Mouse (Mus musculus) liver, embryonic 15.5 days (tissue): ENCODE results near the gene Atxn7l3. TPM values are rescaled to one million over a fixed set of nuclear protein-coding genes. Genes with fewer than 3 reads are reported as not detected.
"Not testable (repeated sequence)": the region's sequence is repeated elsewhere in the genome, so short reads cannot be mapped to it uniquely, and the experiment has no call there.

Experiments used
- ATAC-seq: fragments of 200-750 bp; cut with Nextera tagmentation; 2 replicates; pipeline ENCODE4 v1.8.0; 2017; ENCODE audit warnings: moderate number of reproducible peaks, mild to moderate bottlenecking, moderate library complexity; ENCODE audit not compliant: insufficient read depth
- H3K27ac ChIP-seq: fragments of 300-500 bp; sonication (generic); replicated peaks from 2 replicates; pipeline ENCODE4 v1.5.1; 2015; ENCODE audit warnings: mild to moderate bottlenecking, inconsistent platforms
- H3K27me3 ChIP-seq: fragments of 300-500 bp; sonication (generic); 2 replicates; pipeline ENCODE4 v1.6.1; 2015; ENCODE audit warnings: mild to moderate bottlenecking, inconsistent platforms
- H3K36me3 ChIP-seq: fragments of 300-500 bp; sonication (generic); replicated peaks from 2 replicates; pipeline ENCODE4 v1.6.1; 2015; ENCODE audit warnings: moderate library complexity, mild to moderate bottlenecking, inconsistent platforms
- H3K4me1 ChIP-seq: fragments of 300-500 bp; sonication (generic); replicated peaks from 2 replicates; pipeline ENCODE4 v1.6.1; 2015; ENCODE audit warnings: inconsistent platforms
- H3K4me2 ChIP-seq: fragments of 300-500 bp; sonication (generic); 2 replicates; pipeline ENCODE4 v1.6.1; 2015; ENCODE audit warnings: moderate library complexity, mild to moderate bottlenecking, inconsistent platforms
- H3K4me3 ChIP-seq: fragments of 300-500 bp; sonication (generic); replicated peaks from 2 replicates; pipeline ENCODE4 v1.5.1; 2015; ENCODE audit warnings: mild to moderate bottlenecking, inconsistent platforms
- H3K9ac ChIP-seq: fragments of 300-500 bp; sonication (generic); 2 replicates; pipeline ENCODE4 v1.6.1; 2015; ENCODE audit warnings: moderate library complexity, mild to moderate bottlenecking, inconsistent platforms
- H3K9me3 ChIP-seq: fragments of 300-500 bp; sonication (generic); replicated peaks from 2 replicates; pipeline ENCODE4 v1.6.1; 2016; ENCODE audit warnings: inconsistent platforms
- WGBS: fragments of 180-500 bp; shearing (Covaris S2); methylation state at CpG from one replicate; pipeline ENCODE4 v1.1.7; 2015; ENCODE audit warnings: mixed read lengths; ENCODE audit not compliant: insufficient replicate concordance; 5-methylcytosine and 5-hydroxymethylcytosine counted together
- polyA plus RNA-seq: library from polyadenylated mRNA; unstranded; fragments of >200 nt; fragmentation: Nextera tagmentation; extraction: Ambion mirVana; gene quantifications from 2 replicates; pipeline ENCODE4 v1.2.1, GENCODE M21; 2015

The Atxn7l3 gene
- polyA plus RNA-seq, 1 experiment from 2014 or later, result 3.8 TPM

DNA sequence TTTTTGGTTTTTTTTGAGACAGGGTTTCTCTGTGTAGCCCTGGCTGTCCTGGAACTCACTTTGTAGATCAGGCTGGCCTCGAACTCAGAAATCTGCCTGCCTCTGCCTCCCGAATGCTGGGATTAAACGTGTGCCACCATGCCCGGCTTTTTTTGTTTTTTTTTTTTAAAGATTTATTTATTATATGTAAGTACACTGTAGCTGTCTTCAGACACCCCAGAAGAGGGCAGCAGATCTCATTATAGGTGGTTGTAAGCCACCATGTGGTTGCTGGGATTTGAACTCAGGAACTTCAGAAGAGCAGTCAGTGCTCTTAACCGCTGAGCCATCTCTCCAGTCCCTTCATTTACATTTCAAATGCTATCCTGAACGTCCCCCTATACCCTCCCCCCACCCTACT is 16.2 kb downstream of the Atxn7l3 start:
- 56% methylated on average over 6 of the region's 6 CpGs for WGBS
- not testable (repeated sequence) for H3K9me3 ChIP-seq, H3K36me3 ChIP-seq, H3K27ac ChIP-seq, H3K4me2 ChIP-seq, H3K9ac ChIP-seq, ATAC-seq, H3K4me3 ChIP-seq
- H3K4me1 ChIP-seq, result peaks cover 18% of the 10 kb centered on the region
- H3K27me3 ChIP-seq, result peaks cover 13% of the 10 kb centered on the region; the same call in 1 of the 2 replicates

DNA sequence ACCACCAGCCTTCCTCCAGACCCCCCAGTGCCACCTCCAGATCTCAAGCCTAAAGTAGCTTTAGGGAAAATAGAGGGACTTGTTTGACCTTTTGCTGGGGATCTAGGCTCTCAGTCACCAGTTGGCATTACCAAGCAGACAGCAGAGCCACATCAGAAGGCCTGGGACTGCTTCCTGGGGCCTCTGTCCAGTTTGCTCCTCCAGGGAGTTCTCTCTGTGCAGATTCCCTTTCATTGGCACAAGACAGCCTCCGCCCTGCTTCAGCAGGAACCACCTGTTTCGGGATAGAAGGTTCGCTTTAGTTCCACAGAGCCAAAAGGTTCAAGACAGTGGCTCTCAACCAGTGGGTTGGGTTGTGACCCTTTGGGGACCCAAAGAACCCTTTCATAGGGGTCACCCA is 16.8 kb downstream of the Atxn7l3 start:
- peaks cover 18% of the 10 kb centered on the region for H3K4me1 ChIP-seq
- WGBS, result 73% methylated on average over 3 of the region's 3 CpGs
- H3K9ac ChIP-seq, result no peak overlapping the region

DNA sequence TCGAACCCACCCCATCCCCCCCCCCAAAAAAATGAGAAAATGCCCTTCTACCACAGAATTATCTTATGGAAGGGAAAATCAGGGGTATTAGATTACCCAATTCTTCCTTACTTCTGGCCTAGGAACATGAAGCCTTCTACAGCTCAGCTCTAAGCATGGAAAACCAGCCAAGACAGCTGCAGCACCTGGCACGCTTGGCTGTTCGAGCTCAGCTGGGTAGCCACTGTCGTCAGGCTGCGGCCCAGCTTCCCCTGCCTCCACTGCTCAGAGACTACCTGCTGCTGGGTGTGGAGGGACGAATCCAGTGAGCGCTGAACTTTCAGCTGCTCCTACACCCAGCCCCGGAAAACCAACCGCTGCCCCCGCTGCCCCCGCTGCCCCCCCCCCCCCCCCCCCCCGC is 18.7 kb downstream of the Atxn7l3 start:
- 72% methylated on average over 8 of the region's 12 CpGs for WGBS
- Histone ChIP-seq H3K27ac (no peak overlapping the region), H3K4me2 (no peak overlapping the region), H3K9ac (no peak overlapping the region), H3K4me3 (no peak overlapping the region), H3K27me3 (peaks cover 13% of the 10 kb centered on the region; the same call in 1 of the 2 replicates), H3K9me3 (no peaks in the 10 kb centered on the region), H3K4me1 (peaks cover 11% of the 10 kb centered on the region), H3K36me3 (no peaks in the 10 kb centered on the region)
- ATAC-seq, result no peak

More for the DNA sequence above, 16.8 kb downstream of the Atxn7l3 start:
- Histone ChIP-seq H3K27me3 (peaks cover 13% of the 10 kb centered on the region; the same call in 1 of the 2 replicates), H3K4me2 (no peak overlapping the region), H3K4me3 (no peak overlapping the region), H3K9me3 (no peaks in the 10 kb centered on the region), H3K27ac (no peak overlapping the region), H3K36me3 (no peaks in the 10 kb centered on the region)
- ATAC-seq, result no peak

DNA sequence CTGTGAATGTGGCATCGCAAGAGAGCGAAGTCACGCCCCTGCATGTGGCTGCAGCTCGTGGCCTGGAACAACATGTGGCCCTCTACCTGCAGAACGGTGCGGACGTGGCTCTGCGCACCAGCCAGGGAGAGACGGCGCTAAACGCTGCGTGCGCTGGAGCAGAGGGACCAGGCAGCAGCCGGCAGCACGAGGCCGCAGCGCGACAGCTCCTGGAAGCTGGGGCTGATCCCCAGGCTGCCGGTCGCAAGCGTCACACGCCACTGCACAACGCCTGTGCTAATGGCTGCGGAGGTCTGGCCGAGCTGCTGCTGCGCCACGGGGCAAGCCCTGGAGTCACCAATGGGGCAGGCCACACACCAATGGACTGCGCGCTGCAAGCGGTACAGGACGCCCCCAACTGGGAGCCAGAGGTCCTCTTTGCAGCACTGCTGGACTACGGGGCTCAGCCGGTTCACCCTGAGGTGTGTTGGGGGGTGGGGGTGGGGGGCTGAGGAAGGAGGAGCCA is 20.0 kb downstream of the Atxn7l3 start:
- ATAC-seq, result peak; percentile 54
- Histone ChIP-seq H3K9ac (peak overlapping the region; percentile 35; the same call in 1 of the 2 replicates), H3K27me3 (peaks cover 13% of the 10 kb centered on the region), H3K4me2 (peak overlapping the region; percentile 71), H3K36me3 (no peaks in the 10 kb centered on the region), H3K9me3 (no peaks in the 10 kb centered on the region), H3K4me3 (peak overlapping the region; percentile 40), H3K27ac (no peak overlapping the region), H3K4me1 (peaks cover 11% of the 10 kb centered on the region)
- 3% methylated on average over 33 of the region's 33 CpGs for WGBS

DNA sequence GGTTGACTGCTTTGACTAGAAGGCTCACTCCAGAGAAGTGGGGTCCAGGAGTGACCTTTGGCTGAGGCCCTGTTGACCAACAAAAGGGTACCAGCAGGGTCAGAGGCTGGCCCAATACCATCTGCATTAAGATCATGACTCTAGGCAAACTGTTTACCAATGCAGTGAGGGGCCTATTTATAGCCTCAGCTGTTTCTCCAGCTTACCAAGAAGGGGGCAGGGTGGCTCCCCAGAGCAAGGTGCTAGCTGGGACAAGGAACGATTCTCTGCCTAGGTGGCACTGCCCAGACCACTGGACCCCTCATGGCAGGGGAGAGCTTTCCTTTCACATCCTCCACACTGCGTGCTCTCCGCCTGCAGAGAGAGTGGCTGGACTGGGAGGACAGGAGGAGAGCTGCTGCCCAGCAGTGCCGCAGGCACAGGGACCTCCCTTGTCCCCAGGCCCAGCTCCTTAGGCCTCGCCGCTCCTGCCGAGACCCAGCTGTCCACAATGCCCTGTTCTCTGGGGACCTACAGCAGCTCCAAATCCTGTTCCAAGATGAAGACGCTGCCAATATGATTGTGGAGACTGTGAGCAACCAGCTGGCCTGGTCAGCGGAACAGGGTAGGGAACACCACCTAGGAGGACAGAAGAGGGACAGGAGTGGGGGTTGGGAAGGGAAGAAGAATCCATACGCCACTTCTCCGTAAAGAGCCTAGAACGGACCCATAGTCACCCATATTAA is 27.7 kb downstream of the Atxn7l3 start, which contains the start of gene Asb16:
Asb16 (plus strand) TSS at position 224 of the 725 bp plus-strand sequence.
- peaks cover 12% of the 10 kb centered on the region; the same call in 1 of the 2 replicates for H3K36me3 ChIP-seq
- H3K4me1 ChIP-seq, result peaks cover 3% of the 10 kb centered on the region; the same call in 1 of the 2 replicates
- 82% methylated on average over 12 of the region's 12 CpGs for WGBS
- no peaks in the 10 kb centered on the region; the same call in 1 of the 2 replicates for H3K27me3 ChIP-seq
- no peaks in the 10 kb centered on the region for H3K9me3 ChIP-seq
- no peak within 1 kb of the TSS for H3K9ac ChIP-seq
- no peak within 1 kb of the TSS for H3K4me3 ChIP-seq
- no peak for ATAC-seq
- H3K4me2 ChIP-seq, result no peak within 1 kb of the TSS
- H3K27ac ChIP-seq, result no peak within 1 kb of the TSS

DNA sequence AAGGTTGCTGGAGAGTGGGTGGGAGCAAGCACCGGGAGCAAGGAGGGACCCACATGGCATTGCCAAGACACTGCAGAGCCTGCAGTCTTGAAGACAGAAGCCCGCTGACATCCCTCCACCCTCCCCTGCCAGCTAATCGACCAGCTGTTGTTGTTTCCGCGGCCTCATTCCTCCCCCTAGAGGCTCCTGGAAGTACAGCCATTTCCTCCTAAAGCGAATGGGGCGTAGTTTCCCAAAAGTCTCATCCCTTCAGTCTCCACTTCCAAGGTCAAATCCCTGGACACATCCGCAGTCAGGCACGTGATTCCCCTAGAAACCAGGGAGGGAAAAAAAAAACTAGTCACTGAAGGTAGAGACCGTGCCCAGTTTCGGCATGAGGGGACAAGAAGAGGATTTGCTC is 29.0 kb downstream of the Atxn7l3 start:
- no peak overlapping the region for H3K4me3 ChIP-seq
- no peaks in the 10 kb centered on the region for H3K9me3 ChIP-seq
- H3K27me3 ChIP-seq, result no peaks in the 10 kb centered on the region; the same call in 1 of the 2 replicates
- no peak overlapping the region for H3K9ac ChIP-seq
- ATAC-seq, result no peak
- peaks cover 3% of the 10 kb centered on the region; the same call in 1 of the 2 replicates for H3K4me1 ChIP-seq
- H3K27ac ChIP-seq, result no peak overlapping the region
- H3K4me2 ChIP-seq, result 0 out of 2 replicates have a peak overlapping the region, but pooled peaks have one; percentile 21
- peaks cover 22% of the 10 kb centered on the region for H3K36me3 ChIP-seq
- WGBS, result 7% methylated on average over 11 of the region's 11 CpGs

DNA sequence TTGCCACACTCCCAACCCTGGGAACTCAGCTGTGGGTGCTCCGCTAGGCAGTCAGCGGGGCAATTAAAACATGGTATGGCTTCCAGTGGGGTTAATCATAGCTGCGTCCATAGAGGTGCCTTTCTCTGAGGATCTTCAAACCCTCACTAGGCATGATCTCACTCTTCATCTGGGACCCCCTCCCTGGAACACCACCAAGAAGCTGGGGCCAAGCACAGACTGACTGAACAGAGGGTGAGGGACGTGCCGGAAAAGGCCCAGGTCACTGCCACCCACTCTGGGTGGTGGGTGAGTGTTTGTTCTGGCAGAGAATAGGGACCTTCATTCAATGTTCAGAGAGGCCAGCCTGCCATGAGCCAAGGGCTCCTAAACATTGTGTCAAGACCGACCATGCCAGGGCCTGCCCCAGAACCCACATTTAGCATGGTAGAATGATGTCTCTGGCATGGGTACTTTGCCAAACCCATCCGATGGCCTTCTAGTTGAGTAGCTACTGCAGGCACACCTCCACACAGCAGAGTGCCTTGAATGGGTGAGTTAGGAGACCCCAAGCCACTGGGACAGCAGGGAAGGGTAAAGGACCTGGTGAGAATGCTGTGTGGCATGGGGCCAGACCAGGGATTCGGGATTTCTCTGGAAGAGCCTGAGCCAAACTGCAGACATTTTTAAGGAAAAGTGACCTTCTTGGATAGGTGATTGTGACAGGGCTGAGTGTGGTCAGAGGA is 29.6 kb downstream of the Atxn7l3 start:
- Histone ChIP-seq H3K27ac (no peak overlapping the region), H3K27me3 (no peaks in the 10 kb centered on the region), H3K36me3 (peaks cover 29% of the 10 kb centered on the region), H3K4me2 (0 out of 2 replicates have a peak overlapping the region, but pooled peaks have one; percentile 21), H3K9ac (no peak overlapping the region), H3K4me1 (peaks cover 3% of the 10 kb centered on the region; the same call in 1 of the 2 replicates), H3K4me3 (no peak overlapping the region), H3K9me3 (no peaks in the 10 kb centered on the region)
- WGBS, result 77% methylated on average over 8 of the region's 8 CpGs
- no peak for ATAC-seq

DNA sequence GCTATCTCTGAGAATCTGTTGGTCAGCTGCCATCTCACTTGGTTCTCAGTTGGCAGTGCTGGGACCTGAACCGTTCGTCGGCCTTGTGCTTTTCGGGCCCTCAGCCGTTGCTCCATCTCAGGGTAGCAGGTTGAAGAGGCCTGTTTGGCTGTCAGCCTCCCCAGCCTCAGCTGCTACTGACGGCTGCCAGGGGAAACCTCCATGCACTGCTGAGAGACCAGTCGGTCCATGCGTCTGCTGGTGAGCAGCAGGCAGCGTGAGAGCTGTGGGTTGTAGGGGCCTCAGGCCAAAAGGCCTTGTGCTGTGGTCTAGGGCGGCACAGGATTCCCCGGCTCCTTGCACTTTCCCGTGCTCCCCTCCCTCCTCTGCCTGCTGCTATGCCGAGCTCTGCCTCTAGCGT is 30.6 kb downstream of the Atxn7l3 start:
- Histone ChIP-seq H3K27ac (no peak overlapping the region), H3K27me3 (no peaks in the 10 kb centered on the region), H3K4me1 (peaks cover 3% of the 10 kb centered on the region; the same call in 1 of the 2 replicates), H3K4me3 (no peak overlapping the region), H3K4me2 (no peak overlapping the region), H3K9me3 (no peaks in the 10 kb centered on the region), H3K36me3 (peaks cover 38% of the 10 kb centered on the region), H3K9ac (no peak overlapping the region)
- ATAC-seq, result no peak
- 67% methylated on average over 14 of the region's 14 CpGs for WGBS

DNA sequence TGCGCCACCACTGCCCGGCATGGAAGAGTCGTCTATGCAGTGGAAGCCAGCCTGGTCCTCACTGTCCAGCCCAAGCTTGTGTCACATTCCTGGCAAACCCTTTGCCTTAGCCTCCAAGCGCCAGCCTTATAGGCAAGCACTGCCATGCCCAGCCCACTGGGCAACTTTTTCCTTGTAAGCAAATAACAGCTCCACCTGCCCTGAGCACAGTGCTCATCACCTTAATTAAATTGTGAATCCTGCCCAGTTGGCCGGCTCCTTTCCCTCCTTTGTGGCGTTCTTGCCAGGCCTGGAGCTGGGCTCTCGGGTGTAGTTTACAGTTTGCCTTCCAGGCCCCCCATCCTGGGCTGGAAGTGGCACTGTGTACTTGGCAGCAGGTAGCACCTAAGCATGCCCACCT is 33.2 kb downstream of the Atxn7l3 start:
- Histone ChIP-seq H3K36me3 (peaks cover 64% of the 10 kb centered on the region), H3K4me2 (no peak overlapping the region), H3K9ac (no peak overlapping the region), H3K27ac (no peak overlapping the region), H3K4me3 (no peak overlapping the region), H3K9me3 (no peaks in the 10 kb centered on the region), H3K4me1 (peaks cover 7% of the 10 kb centered on the region), H3K27me3 (no peaks in the 10 kb centered on the region)
- WGBS, result 86% methylated on average over 7 of the region's 7 CpGs
- ATAC-seq, result no peak

DNA sequence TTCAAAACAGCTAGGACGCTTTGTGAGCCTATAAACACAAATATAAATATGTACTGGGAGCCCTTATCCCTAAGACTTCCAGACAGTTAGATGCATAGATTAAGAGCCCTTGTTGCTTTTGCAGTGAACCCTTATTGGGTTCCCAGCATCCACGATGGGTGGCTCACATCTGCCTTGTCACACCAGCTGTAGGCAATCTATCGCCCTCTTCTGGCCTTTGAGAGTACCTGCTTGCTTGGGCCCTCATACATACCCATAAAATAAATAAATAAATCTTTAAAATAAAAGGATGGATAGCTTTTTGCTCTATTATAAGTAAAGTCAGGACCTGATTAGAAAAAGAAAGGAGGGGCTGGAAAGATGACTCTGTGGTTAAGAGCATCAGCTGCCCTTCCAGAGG is 37.9 kb downstream of the Atxn7l3 start:
- H3K9ac ChIP-seq, result no peak overlapping the region
- no peaks in the 10 kb centered on the region for H3K9me3 ChIP-seq
- no peak overlapping the region for H3K4me3 ChIP-seq
- peaks cover 88% of the 10 kb centered on the region for H3K36me3 ChIP-seq
- no peak overlapping the region for H3K27ac ChIP-seq
- H3K27me3 ChIP-seq, result no peaks in the 10 kb centered on the region
- H3K4me2 ChIP-seq, result no peak overlapping the region
- H3K4me1 ChIP-seq, result peaks cover 16% of the 10 kb centered on the region
- WGBS, result 81% methylated on average over 3 of the region's 3 CpGs
- ATAC-seq, result no peak

DNA sequence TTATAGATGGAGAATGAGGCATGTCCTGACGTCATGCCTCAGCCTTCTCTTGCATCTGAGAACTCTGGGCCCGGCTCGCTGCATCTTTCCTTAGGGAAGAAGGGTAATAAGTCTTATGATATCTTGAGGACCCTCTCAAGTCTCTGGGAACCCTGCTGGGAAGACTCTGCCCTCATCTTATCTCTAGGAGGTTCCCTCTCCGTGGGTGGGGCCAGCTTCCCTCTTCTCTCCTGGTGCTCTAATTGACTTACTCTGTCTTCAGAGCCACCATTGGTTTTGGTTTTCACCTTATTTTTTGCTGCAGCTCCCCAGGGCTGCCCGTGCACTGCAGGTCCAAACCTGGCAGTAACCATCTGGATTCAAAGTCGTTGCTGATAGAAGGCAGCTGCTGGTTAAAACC is 38.3 kb downstream of the Atxn7l3 start:
- Histone ChIP-seq H3K27ac (no peak overlapping the region), H3K27me3 (no peaks in the 10 kb centered on the region), H3K36me3 (peaks cover 88% of the 10 kb centered on the region), H3K9ac (no peak overlapping the region), H3K4me2 (no peak overlapping the region), H3K4me1 (peaks cover 16% of the 10 kb centered on the region), H3K4me3 (no peak overlapping the region), H3K9me3 (no peaks in the 10 kb centered on the region)
- 70% methylated on average over 6 of the region's 6 CpGs for WGBS
- ATAC-seq, result no peak
